Mouse (Mus musculus) urinary bladder, postnatal 25 days (tissue): ENCODE measurements around the gene Tex14.
A peak's percentile ranks its signal among the peaks of the same experiment; 100 is the strongest.

Experiments
- DNase-seq: peaks from one replicate; pipeline ENCODE4 v3.0.0; 2022; ENCODE audit warnings: low spot score

The Tex14 gene

GRCm38 (mm10) chr11:87592713-87593598, 188.1 kb downstream of the Tex14 start:
- DNase-seq: no peak

- peak; percentile 74 for DNase-seq
Observed at GRCm38 (mm10) chr11:87595327-87595841, 190.5 kb downstream of the Tex14 start.

GRCm38 (mm10) chr11:87595976-87596375, 191.1 kb downstream of the Tex14 start:
- no peak for DNase-seq

- no peak for DNase-seq
Observed at GRCm38 (mm10) chr11:87596492-87596891, 191.6 kb downstream of the Tex14 start.

GRCm38 (mm10) chr11:87597061-87597460, 192.2 kb downstream of the Tex14 start:
- DNase-seq: no peak

GRCm38 (mm10) chr11:87599395-87600089, 194.7 kb downstream of the Tex14 start:
- DNase-seq: no peak

GRCm38 (mm10) chr11:87600322-87600853, 195.5 kb downstream of the Tex14 start:
- DNase-seq: no peak

- DNase-seq: no peak
Observed at GRCm38 (mm10) chr11:87602234-87602633, 197.4 kb downstream of the Tex14 start.

- DNase-seq: no peak
Observed at GRCm38 (mm10) chr11:87603571-87603970, 198.7 kb downstream of the Tex14 start.
